Mouse (Mus musculus) mesoderm, embryonic 11.5 days (tissue): ENCODE results near the gene Tnrc6b.
"Not testable (repeated sequence)": the region's sequence is repeated elsewhere in the genome, so short reads cannot be mapped to it uniquely, and the experiment has no call there.

Experiments
- DNase-seq: peaks from one replicate; pipeline ENCODE4 v3.0.0-alpha.2; 2012; ENCODE audit warnings: low read depth, low spot score

Tnrc6b gene

DNA sequence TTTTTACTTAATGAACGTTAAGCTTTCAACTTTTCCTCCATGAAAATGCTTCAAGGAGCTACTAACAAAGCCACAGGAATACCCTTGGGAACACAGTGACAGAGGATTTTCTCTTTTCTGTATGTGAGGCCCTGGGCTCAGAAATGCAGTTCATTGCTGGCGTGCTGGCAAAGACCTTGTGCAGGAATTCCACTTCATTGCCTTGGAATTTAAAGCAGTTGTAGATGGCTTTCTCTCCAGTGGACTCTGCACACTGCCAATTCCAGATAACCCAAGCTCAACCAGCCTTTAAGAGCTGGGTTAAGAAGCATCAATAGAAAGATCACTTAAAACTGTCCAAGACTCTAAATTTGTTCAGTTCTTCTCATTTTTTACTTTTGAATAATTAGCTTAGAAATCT, 204.7 kb downstream of the Tnrc6b start:
- no peak for DNase-seq

DNA sequence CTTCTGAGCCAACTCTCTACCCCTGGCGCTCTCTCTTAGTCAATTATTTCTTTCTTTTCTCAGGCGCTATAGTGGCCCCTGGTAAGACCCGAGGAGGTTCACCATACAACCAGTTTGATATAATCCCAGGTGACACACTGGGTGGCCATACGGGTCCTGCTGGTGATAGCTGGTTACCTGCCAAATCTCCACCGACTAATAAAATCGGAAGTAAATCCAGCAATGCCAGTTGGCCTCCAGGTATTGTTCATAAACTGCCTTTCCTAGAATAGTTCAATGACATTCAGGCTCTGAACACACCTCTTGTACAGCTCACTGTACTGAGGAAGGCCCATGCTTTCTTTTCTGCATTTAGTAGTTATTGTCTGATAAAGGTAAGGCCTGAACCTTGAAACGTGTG, 205.5 kb downstream of the Tnrc6b start:
- DNase-seq = no peak

DNA sequence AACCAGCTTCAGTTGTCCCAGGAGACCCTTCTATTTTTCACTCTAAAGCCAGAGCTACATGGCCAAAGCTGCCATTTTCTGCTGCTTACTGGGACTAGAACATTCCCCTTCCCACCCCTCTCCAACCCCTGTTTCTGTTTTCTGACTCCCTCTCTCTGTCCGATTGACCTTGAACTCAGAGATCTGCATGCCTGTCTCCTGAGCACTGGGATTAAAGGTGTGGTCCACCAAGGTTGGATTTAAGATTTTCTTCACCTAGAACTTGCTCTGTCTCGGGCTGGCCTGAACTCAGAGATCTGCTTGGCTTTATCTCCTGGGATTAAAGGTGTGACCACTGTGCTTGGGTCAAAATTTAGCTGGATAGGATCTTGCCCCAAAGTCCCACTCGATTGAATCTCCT, 209.2 kb downstream of the Tnrc6b start:
- no peak for DNase-seq

DNA sequence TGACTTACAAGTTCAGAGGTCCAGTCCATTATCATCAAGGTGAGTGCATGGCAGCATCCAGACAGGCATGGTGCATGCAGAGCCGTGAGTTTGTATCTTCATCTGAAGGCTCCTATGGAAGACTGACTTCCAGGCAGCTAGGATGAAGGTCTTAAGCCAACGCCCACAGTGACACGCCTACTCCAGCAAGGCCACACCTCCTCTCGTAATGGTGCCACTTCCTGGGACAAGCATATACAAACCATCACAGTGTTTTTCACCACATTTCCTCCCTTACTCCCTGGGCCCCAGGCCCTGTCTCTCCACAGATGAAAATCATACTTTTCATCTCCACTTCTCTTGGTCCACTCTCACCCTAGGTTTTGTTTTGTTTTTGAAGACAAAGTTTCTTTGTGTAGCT, 210.7 kb downstream of the Tnrc6b start:
- no peak for DNase-seq

DNA sequence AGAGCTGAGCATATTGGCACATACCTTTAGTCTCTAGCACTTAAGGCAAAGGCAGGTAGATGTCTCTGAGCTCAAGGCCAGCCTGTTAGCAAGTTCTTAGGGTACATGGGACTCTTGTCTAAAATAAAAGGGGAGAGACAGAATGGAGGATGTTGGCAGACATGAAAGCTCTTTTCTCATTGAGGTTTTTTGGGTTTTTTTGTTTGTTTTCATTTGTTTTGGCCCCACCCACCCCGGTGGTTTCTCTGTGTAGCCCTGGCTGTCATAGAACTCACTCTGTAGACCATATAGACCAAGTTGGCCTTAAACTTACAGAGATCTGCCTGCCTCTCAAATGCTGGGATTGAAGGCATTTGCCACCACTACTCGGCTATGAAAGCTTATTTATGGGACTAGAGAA, 213.1 kb downstream of the Tnrc6b start:
- DNase-seq = no peak

DNA sequence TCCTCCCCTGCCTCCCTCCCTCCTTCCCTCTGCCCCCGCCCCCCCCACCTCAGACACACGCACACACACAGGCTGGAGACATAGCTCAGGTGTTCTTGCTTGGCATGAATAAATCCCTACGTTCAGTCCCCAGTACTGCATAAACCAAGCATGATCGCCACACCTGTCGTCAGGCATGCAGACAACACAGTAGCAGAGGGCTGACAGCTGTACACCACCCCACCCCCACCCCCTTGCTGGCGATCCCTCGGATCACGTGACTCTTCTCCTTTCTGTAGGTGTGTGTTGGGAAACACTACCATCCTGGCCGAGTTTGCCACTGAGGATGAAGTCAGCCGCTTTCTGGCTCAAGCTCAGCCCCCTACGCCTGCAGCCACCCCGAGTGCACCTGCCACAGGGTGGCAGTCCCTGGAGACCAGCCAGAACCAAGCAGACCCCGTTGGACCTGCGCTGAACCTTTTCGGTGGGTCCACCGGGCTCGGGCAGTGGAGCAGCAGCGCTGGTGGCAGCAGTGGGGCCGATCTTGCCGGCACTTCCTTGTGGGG, 217.8 kb downstream of the Tnrc6b start:
- no peak for DNase-seq

DNA sequence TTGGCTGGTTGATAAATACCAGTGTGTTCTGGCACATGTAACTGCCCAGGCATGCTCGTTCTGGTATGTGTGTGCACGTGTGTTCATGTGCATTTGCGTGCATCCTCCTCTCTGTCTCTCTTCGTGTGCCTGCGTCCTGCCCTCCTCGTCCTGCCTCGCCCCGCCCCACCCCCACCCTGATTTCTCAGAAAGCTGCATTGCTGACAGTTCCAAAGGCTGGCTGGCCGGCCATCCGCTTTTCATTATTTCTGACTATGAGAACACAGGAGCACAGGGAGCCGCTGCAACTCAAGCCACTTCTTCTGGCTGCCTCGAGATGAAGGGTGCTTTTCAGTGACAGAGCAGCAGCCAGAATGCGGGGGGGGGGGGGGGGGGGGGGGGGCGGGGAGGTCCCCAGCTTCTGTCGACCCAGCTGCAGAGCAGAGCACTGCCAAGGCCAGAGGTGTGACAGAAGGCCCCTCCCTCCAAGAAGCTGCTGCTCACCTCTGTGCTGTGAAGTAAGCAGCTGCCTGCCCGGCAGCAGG, 219.0 kb downstream of the Tnrc6b start:
- peak; percentile 61 for DNase-seq

DNA sequence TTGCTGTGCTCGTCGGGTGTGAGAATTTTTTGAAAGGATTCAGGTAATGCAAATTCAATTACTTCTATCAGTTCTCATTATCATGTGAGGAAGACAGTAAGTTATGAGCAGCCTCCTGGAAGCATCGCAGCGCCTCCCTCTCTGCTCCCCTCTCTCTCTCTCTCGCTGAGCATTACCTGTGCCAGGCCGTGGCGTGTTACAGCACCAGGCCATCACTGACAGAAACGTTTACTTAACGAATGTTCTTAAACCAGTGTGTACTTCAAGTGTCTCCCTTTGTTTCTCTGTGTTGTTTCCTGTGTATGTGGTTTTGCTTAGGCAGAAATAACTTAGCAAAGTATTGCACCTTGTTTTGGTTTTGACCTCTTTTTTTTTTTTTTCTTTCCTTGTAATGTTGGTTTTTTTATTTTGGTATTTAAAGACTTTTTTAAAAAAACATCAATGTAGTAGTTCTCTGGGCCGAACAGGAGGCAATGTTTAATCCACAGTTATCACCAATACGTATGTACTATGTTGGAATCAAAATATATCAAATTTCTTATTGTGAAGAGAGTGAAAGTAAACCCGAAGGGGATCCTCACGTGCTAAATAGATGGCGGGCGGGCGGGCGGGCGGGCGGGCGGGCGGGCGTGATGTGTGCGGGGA, 219.7 kb downstream of the Tnrc6b start:
- DNase-seq = not testable (repeated sequence)

DNA sequence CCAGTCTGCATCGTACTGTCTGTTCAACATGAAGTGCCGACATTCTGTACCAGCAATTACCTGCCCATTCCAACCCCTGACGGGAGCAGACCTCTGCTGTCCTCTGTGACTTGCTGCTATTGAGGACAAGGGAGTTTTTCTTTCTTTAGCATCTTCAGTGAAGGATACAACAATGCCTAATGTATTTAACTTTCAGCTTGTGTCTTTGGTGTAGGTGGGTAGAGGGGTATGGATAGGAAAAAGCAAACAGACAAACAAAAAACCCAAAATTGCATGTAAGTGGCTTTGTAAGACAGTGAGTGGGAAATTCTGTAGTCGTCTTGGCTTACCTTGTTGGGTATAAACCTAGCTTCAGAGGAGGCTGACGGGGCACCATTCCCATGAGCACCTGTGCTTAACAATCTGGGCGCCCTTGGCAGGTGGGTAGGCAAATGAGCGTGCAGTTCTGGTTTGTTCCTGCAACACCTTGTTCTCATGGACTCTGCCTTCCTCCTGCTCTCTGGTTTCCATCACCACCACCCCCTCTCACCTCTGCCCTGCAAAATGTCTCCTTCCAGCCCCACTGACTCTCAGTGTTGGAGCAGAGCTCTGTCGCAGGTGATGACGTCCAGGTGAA, 220.3 kb downstream of the Tnrc6b start:
- DNase-seq = no peak

DNA sequence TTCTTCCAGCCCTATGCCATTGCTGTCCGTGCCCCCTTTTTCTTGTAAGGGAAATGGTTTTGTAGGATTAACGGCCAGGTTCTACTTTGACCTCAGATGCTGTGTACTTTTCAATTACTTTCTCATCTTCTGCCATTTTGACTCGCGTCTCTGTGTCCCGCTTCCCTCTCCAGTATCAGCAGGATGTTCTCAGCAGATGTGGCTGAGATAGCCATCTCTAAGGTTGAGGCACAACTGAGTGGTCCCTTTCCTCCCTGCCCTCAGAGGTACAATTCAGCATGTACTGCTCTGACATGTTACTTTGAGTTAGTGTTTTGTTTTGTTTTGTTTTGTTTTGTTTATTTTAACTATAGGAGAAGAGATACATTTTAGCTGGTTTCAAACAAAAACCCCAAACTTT, 223.7 kb downstream of the Tnrc6b start:
- DNase-seq = no peak

DNA sequence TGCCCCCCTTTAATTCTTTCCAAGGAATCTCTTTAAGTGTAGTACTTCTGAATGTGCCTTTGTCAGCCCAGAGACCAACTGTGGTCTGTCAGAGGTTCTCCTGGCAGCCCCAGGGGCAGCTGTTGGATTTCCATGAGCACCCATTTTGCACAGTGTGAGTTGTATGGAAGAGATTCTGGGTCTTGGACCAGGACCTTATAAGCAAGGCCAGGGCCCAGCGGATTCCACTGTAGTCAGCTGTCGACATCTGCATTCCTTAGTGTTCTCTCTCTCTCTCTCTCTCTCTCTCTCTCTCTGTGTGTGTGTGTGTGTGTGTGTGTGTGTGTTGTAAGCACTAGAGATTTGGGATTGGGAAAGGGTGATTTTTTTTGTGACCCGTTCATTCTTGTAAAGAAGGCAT, 225.6 kb downstream of the Tnrc6b start:
- no peak for DNase-seq

DNA sequence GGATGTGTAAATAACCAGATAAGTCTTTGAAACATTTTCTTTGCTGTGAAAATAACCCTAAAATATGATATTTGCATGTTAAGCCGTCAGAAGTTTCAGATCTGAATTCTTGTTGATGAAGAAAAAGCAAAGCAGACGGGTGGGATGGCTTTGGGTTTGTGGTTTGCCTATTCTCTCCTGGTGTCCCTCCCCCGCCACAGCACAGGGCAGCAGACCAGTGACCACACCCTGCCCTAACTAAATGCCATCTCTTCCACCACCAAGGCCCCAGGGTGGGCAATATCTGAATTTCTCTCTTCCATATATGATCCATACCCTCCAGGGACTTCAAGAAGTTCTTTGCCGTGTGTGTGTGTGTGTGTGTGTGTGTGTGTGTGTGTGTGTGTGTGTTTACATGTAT, 227.5 kb downstream of the Tnrc6b start:
- no peak for DNase-seq

DNA sequence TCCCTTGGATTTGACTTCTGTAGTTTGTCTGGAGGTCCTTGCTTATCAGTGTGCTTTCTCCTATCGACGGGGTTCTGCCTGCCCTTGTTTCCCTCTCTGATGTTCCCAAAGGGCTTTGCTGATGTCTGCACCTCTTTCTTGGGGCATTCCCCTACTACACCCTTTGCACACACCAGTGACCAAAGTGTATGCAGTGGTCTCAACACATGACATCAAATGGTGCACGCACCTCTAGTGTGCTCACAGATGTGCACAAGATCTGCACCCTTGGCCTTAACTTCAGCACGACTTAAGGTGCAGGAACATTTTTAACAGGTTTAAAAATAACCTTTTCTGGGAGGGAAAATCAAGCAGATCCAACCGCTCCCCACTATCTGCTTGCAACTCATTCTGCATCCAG, 228.3 kb downstream of the Tnrc6b start:
- DNase-seq = no peak

DNA sequence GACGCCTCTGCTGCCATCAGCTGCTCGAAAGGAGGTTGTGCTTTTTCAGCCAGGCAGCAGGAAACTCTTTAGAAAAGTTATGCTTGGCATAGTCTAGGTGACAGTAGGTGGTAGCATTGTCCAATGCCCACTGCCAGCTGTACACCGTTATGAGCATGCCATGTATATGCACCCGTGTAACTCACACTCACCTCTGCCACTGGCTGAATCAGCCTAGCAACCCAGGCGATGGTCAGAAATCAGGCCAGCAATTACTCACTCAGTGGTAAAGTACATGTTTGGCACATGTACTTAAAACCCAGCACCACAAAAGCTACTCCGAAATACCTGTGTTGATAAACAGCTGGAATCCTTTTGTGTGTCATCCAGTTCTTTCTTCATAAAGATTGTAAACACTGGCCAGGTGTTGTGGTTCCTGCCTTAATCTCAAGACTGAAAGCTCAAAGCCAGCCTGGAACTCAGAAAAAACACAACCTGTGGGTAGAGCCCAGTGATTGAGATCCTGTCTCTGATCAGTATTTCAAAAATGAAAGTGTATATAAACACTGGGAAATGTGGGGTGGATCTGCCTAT, 230.4 kb downstream of the Tnrc6b start:
- no peak for DNase-seq

DNA sequence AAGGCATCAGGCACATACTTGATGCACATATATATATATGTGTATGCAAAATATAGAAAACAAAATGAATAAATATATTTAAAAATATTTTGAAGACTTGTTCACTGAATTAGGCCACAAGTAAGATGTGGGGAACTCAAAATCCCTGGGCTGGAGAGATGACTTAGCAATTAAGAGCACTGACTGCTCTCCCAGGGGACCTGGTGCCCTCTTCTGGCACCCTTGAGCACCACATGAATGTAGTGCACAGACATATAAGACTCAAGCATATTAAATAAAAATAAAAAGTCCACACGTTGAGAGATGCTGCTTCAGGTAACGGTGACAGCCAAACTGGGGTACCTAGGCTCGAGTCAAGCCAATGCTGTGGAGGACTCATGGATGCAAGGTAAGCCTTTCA, 234.7 kb downstream of the Tnrc6b start:
- DNase-seq = no peak

DNA sequence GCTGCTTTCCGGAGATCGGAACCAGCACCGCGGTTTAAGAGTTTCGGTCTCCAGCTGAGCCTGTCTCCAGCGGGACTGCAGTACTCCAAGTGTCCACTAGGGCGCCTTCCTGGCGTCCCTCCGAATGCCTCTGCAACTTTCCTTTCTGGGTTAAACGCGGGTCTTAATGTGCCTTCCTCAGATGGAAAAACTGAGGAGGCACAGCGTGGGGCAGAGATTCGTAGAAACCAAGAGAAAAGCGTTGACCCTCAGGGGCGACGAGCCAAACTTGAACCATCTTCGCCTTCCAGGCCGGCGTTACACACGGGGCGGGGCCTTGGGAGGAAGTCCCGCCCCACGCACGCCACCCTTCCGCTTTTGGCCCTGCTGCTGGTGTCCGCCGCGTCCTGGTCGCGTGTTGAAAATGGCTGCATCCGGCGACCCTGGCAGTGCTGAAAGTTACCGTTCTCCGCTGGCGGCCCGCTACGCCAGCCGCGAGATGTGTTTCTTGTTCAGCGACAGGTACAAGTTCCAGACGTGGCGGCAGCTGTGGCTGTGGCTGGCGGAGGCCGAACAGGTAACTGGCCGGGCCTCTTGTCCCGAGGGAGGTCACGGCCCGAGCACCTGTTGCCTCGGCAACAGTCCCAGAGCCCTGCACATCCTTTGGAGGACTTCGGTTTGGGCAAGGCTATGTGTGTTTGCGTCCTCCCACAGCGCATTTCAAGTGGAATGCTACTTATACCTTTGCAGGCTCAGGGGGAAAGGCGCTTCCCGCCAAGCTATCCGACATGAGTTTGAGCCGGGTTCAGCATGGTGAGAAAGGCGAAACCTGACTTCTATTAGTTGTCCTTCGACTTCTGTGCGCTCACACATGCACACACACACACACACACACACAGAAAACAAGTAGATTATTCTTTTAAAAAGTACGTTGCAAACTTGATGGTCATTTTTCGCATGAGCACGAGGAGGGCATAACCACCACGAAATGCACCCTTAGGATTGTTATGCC, 237.3 kb downstream of the Tnrc6b start, which contains the start of gene Adsl:
Gene Adsl, plus strand, starts transcription at position 346 of the 991 bp plus-strand sequence.
- DNase-seq = peak; percentile 91

DNA sequence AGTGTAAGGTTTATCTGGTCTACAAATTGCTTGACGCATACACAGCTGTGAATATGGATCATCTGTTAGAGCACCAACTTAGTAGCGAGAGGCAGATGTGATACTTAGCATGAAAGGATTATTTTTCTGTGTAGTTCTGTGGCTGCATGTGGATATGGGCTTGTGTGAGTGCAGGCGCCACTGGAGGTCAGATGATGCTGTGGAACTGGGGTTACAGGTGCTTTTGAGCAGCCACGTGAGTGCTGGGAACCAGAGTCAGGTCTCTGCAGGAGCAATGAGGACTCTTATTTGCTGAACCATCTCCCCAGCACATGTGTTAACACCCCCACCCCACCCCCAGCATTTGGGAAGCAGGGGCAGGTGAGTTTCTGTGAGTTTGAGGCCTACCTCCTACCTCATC, 238.3 kb downstream of the Tnrc6b start:
- no peak for DNase-seq

DNA sequence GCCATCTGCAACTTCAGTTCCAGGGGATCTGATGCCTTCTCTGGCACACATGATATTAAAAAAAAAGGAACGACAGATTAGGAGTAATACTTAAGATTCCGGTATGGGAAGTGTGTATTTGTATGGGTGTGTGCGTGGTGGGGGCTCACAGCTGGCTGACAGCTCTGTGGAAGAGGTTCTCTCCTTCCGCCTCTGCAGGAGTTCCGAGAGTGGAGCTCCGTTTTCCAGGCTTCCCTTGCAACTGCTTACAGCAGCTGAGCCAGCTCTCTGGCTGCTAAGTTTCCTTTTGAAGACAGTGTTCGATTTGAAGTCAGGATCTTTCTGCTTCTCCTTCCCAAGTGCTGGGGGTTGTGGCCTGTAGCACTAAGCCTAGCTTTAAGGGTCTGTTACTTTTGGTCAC, 238.9 kb downstream of the Tnrc6b start:
- no peak for DNase-seq

DNA sequence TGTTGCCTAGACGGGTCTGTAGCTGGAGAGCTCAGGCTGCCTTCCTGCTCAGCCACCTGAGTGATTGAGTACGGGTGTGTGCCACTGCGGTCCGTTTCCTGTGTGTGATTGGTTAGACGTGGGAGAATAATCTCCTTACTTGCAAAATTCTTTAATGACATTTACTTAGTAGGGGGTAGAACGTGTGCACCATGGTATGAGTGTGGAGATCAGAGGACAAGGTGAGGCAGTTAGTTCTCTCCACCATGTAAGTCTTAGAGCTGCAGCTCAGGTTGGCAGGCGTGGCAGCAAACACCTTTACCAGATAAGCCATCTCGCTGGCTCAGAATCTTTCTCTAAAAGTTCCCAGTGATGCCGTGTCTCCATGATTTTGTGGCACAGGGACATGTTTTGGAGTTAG, 242.9 kb downstream of the Tnrc6b start:
- no peak for DNase-seq

DNA sequence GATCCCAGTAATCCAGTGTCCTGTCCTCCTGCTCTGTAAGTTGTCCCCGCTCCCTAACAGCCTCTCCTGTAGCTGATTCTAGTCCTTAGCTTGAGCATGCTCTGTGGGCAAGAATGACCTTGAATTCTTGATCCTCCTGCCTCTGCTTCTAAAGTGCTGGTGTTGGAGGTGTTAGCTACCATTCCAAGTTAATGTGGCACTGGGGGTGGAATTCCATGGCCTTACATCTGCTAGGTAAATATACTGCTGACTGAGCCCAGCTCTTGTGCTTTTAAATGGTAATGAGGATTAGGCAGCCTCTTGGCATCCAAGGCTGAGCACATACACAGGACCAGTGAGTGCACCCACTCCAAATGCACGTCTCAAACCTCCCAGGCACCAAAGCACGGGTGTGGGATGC, 243.7 kb downstream of the Tnrc6b start:
- DNase-seq = no peak

DNA sequence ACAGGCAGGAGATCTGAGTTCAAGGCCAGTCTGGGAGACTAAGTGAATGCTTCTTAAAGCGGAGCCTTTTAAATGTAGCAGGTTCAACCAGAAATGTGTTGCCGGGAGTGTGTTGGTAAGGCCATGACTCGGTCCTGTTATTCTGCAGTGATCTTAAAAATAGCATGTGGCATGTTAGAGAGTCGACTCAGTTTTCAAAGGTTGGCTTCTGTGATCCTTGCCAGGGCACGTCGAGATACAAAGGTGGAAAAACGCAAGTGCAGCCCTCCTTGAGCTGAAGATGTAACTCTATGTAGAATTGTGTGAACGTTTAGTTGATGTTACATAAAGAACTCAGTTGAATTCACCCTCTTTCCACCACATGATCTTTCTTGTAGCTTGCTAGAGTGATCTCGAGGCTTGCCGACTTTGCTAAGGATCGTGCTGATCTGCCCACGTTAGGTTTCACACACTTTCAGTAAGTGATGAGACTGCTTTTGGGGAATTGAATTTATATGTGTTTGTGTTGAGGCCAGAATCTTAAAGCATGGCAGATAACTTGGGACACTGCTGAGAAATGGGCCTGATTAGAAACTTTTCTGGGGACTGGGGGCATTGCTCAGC, 244.8 kb downstream of the Tnrc6b start:
- no peak for DNase-seq
